Mouse (Mus musculus) hindbrain, embryonic 16.5 days (tissue): ENCODE results near the gene Exoc4. TPM values are rescaled to one million over a fixed set of nuclear protein-coding genes. Genes with fewer than 3 reads are reported as not detected.

ENCODE experiments used
- ATAC-seq: fragments of 200-750 bp; cut with Nextera tagmentation; 2 replicates; pipeline ENCODE4 v1.8.0; 2017; ENCODE audit warnings: moderate TSS enrichment, moderate library complexity
- H3K27ac ChIP-seq: fragments of 300-500 bp; sonication (generic); 2 replicates; pipeline ENCODE4 v1.5.1; 2014; ENCODE audit warnings: low read depth, mild to moderate bottlenecking, control low read depth, low read length, moderate library complexity
- H3K27me3 ChIP-seq: fragments of 300-500 bp; sonication (generic); replicated peaks from 2 replicates; pipeline ENCODE4 v1.6.1; 2014; ENCODE audit warnings: low read length; ENCODE audit not compliant: control insufficient read depth, insufficient read depth
- H3K36me3 ChIP-seq: fragments of 300-500 bp; sonication (generic); 2 replicates; pipeline ENCODE4 v1.6.1; 2014; ENCODE audit warnings: mild to moderate bottlenecking, low read length, moderate library complexity, mixed read lengths; ENCODE audit not compliant: control insufficient read depth, insufficient read depth
- H3K4me1 ChIP-seq: fragments of 300-500 bp; sonication (generic); 2 replicates; pipeline ENCODE4 v1.6.1; 2014; ENCODE audit warnings: low read depth, low read length; ENCODE audit not compliant: control insufficient read depth, insufficient read depth
- H3K4me2 ChIP-seq: fragments of 300-500 bp; sonication (generic); 2 replicates; pipeline ENCODE4 v1.6.1; 2014; ENCODE audit warnings: mild to moderate bottlenecking, low read length, control low read depth, moderate library complexity
- H3K4me3 ChIP-seq: fragments of 300-500 bp; sonication (generic); 2 replicates; pipeline ENCODE4 v1.5.1; 2014; ENCODE audit warnings: mild to moderate bottlenecking, low read length, control low read depth, moderate library complexity
- H3K9ac ChIP-seq: fragments of 300-500 bp; sonication (generic); 2 replicates; pipeline ENCODE4 v1.6.1; 2014; ENCODE audit warnings: low read depth, mild to moderate bottlenecking, control low read depth, low read length, moderate library complexity
- H3K9me3 ChIP-seq: fragments of 300-500 bp; sonication (generic); 2 replicates; pipeline ENCODE4 v1.6.1; 2014; ENCODE audit warnings: mild to moderate bottlenecking, low read length, moderate library complexity; ENCODE audit not compliant: control insufficient read depth
- WGBS: fragments of 180-500 bp; shearing (Covaris S2); extraction: QIAGEN DNeasy Blood & Tissue Kit; methylation state at CpG from one replicate; pipeline ENCODE4 v1.1.7; 2014; 5-methylcytosine and 5-hydroxymethylcytosine counted together
- polyA plus RNA-seq: library from polyadenylated mRNA; unstranded; fragments of >200 nt; fragmentation: Nextera tagmentation; extraction: Ambion mirVana; gene quantifications from 2 replicates; pipeline ENCODE4 v1.2.1, GENCODE M21; 2015

Gene Exoc4
- polyA plus RNA-seq, 1 experiment from 2014 or later: 46.0 TPM

DNA sequence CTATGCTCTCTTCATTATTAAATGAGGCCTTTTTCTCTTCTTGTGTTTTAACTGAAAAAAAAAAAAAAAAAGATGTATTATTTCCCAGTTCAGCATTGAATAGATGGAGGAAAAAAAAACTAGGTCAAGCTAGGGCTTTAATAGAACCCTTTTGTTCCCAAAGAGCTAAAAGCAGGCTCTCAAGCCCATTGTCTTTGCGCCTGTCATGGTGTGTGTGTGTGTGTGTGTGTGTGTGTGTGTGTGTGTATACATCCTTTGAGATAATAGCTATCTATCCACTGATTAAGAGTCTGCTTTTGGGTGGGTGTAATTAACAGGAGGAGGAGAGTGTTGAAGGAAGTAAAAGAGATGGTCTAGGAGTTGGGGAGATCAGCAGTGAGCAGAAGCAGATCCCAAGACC, 594.0 kb downstream of the Exoc4 start:
- no peak overlapping the region for H3K9ac ChIP-seq
- no peaks in the 10 kb centered on the region; the same call in 1 of the 2 replicates for H3K4me1 ChIP-seq
- H3K36me3 ChIP-seq: no peaks in the 10 kb centered on the region
- no peak overlapping the region for H3K27ac ChIP-seq
- no peak for ATAC-seq
- H3K4me3 ChIP-seq: no peak overlapping the region
- H3K9me3 ChIP-seq: no peaks in the 10 kb centered on the region
- H3K27me3 ChIP-seq: no peaks in the 10 kb centered on the region
- H3K4me2 ChIP-seq: no peak overlapping the region
- WGBS: 47% methylated on average over 1 of the region's 1 CpGs

- Histone ChIP-seq H3K4me2 (no peak overlapping the region), H3K4me3 (no peak overlapping the region), H3K36me3 (no peaks in the 10 kb centered on the region), H3K9ac (no peak overlapping the region), H3K27me3 (no peaks in the 10 kb centered on the region), H3K4me1 (peaks cover 3% of the 10 kb centered on the region; the same call in 1 of the 2 replicates), H3K9me3 (no peaks in the 10 kb centered on the region), H3K27ac (no peak overlapping the region)
- ATAC-seq: 0 out of 2 replicates have a peak, but pooled peaks have one; percentile 42
- 66% methylated on average over 3 of the region's 3 CpGs for WGBS
Observed at GRCm38 (mm10) chr6:33859049-33859448, 610.2 kb downstream of the Exoc4 start.

GRCm38 (mm10) chr6:33865752-33866151, 616.9 kb downstream of the Exoc4 start:
- H3K36me3 ChIP-seq: no peaks in the 10 kb centered on the region
- WGBS: 71% methylated on average over 3 of the region's 3 CpGs
- H3K4me2 ChIP-seq: no peak overlapping the region
- no peak for ATAC-seq
- peaks cover 3% of the 10 kb centered on the region for H3K4me1 ChIP-seq
- H3K27ac ChIP-seq: no peak overlapping the region
- H3K9ac ChIP-seq: no peak overlapping the region
- H3K27me3 ChIP-seq: no peaks in the 10 kb centered on the region
- no peaks in the 10 kb centered on the region for H3K9me3 ChIP-seq
- no peak overlapping the region for H3K4me3 ChIP-seq

DNA sequence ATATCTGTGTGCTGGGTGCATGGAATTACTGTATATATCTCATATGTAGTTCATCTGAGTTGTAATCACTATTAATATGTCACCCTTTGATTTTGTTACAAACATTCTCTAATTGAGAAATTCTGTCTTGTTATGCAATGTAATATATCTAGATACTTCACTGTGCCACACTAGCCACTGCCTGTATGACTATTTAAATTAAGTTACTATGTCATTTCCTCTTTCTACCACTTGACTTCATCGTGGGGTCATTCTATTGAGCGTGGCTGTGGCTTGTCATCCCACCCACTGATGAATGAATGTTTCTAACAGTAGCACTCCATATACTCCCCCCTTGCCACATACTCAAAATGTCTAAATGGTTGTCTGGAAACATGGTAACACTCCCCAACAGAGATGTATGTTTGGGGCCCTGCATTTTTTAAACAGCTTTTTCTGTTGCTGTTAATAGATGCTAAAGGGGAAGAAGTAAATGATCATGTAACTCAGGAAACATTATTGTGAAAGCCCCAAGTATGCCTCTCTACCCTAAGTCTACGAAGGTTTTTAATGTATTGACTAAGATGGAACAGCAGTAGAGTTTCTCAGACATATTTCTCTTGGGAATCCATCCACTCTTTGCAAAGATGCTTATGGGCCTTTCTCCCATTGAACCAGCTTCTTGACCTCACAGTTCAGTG, 618.2 kb downstream of the Exoc4 start:
- Histone ChIP-seq H3K27ac (no peak overlapping the region), H3K36me3 (no peaks in the 10 kb centered on the region), H3K4me2 (no peak overlapping the region), H3K4me3 (no peak overlapping the region), H3K9ac (no peak overlapping the region), H3K4me1 (peaks cover 5% of the 10 kb centered on the region), H3K27me3 (no peaks in the 10 kb centered on the region), H3K9me3 (no peaks in the 10 kb centered on the region)
- WGBS: 84% methylated on average over 3 of the region's 3 CpGs
- ATAC-seq: no peak

GRCm38 (mm10) chr6:33869251-33869650, 620.4 kb downstream of the Exoc4 start:
- no peak overlapping the region for H3K9ac ChIP-seq
- H3K27ac ChIP-seq: no peak overlapping the region
- H3K4me3 ChIP-seq: no peak overlapping the region
- no peaks in the 10 kb centered on the region for H3K27me3 ChIP-seq
- 91% methylated on average over 3 of the region's 3 CpGs for WGBS
- H3K9me3 ChIP-seq: no peaks in the 10 kb centered on the region
- peaks cover 5% of the 10 kb centered on the region for H3K4me1 ChIP-seq
- H3K36me3 ChIP-seq: no peaks in the 10 kb centered on the region
- no peak for ATAC-seq
- no peak overlapping the region for H3K4me2 ChIP-seq

DNA sequence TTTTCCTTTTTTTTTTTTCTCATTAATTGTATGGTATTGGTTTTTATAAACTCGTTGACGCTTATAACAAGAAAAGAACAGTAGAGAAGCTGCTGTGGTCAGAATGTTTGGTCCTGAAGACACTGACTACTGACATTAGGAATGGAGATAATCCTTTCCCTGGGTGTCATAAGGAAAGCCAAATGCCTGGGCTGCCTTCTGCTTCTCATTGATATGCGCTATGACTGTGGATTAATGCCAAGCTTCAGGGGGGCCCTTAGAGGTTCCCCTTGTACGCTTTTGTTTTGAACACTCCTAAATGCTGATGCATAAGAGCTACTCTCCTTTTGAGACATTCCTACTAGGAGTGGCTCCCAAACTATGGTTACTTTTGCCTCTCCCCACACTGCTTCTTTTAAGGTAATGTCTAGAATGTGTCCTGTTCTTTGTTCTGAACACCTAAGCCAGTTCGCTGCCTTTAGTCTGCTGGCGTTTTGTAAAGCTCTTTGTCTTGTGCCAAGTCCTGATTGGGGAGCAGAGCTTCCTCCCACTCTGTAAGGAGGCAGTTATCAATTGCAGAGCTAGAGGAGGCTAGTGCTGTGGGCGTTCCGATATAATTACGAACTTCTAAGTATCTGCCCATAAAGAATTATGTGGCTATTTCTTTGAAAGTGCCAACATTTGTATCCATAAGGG, 621.7 kb downstream of the Exoc4 start:
- H3K4me2 ChIP-seq: peak overlapping the region; percentile 17; the same call in 1 of the 2 replicates
- 34% methylated on average over 9 of the region's 9 CpGs for WGBS
- ATAC-seq: no peak

GRCm38 (mm10) chr6:33871286-33871685, 622.4 kb downstream of the Exoc4 start:
- H3K4me1 ChIP-seq: peaks cover 5% of the 10 kb centered on the region
- no peak overlapping the region for H3K27ac ChIP-seq
- H3K4me3 ChIP-seq: no peak overlapping the region
- H3K9me3 ChIP-seq: no peaks in the 10 kb centered on the region
- H3K4me2 ChIP-seq: no peak overlapping the region
- no peak overlapping the region for H3K9ac ChIP-seq
- no peaks in the 10 kb centered on the region for H3K36me3 ChIP-seq
- no peak for ATAC-seq
- 76% methylated on average over 1 of the region's 1 CpGs for WGBS
- H3K27me3 ChIP-seq: no peaks in the 10 kb centered on the region

More for the DNA sequence above, 621.7 kb downstream of the Exoc4 start:
- Histone ChIP-seq H3K4me1 (peaks cover 5% of the 10 kb centered on the region), H3K9ac (no peak overlapping the region), H3K27ac (no peak overlapping the region), H3K4me3 (no peak overlapping the region), H3K9me3 (no peaks in the 10 kb centered on the region), H3K27me3 (no peaks in the 10 kb centered on the region), H3K36me3 (no peaks in the 10 kb centered on the region)

GRCm38 (mm10) chr6:33872192-33872591, 623.3 kb downstream of the Exoc4 start:
- no peak overlapping the region for H3K27ac ChIP-seq
- H3K4me2 ChIP-seq: no peak overlapping the region
- no peaks in the 10 kb centered on the region for H3K27me3 ChIP-seq
- peaks cover 5% of the 10 kb centered on the region for H3K4me1 ChIP-seq
- H3K4me3 ChIP-seq: no peak overlapping the region
- no peak overlapping the region for H3K9ac ChIP-seq
- no peaks in the 10 kb centered on the region for H3K9me3 ChIP-seq
- no peaks in the 10 kb centered on the region for H3K36me3 ChIP-seq
- ATAC-seq: no peak
- WGBS: 23% methylated on average over 1 of the region's 1 CpGs

DNA sequence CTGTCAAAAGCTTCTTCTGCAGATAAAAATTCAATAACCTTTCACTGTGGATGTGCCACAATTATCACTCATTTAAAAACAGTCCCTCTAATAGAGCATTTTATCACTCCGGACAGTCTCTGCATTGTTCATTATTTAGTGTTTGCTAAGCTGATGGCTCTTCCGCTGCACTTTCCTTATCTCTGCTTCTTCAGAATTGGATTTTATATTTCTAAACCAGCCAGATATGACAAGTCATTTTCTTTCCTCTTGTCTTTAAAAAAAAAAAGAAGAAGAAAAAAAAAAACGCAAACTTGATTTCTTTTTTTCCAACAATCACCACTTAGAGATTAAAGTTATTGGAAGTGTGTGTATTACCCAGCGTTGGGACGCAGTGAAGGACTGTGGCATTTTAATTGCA, 624.1 kb downstream of the Exoc4 start:
- no peaks in the 10 kb centered on the region for H3K36me3 ChIP-seq
- H3K9ac ChIP-seq: no peak overlapping the region
- H3K9me3 ChIP-seq: no peaks in the 10 kb centered on the region
- WGBS: 72% methylated on average over 5 of the region's 5 CpGs
- H3K27ac ChIP-seq: no peak overlapping the region
- no peak overlapping the region for H3K4me3 ChIP-seq
- H3K4me2 ChIP-seq: no peak overlapping the region
- H3K27me3 ChIP-seq: no peaks in the 10 kb centered on the region
- ATAC-seq: no peak
- H3K4me1 ChIP-seq: peaks cover 5% of the 10 kb centered on the region
